Mouse (Mus musculus) CH12.LX (cell line): ENCODE measurements around the gene AF366264. TPM values are rescaled to one million over a fixed set of nuclear protein-coding genes. Genes with fewer than 3 reads are reported as not detected.

Experiments used
- DNase-seq: peaks from one replicate; pipeline ENCODE4 v3.0.0-alpha.2; 2013; ENCODE audit errors: extremely low read depth
- H3K27ac ChIP-seq: 2 replicates; pipeline ENCODE4 v1.5.1; 2012; ENCODE audit warnings: low read depth, mild to moderate bottlenecking, control low read depth, moderate library complexity; ENCODE audit not compliant: insufficient read depth
- H3K27me3 ChIP-seq: replicated peaks from 2 replicates; pipeline ENCODE3; 2012; ENCODE audit warnings: inconsistent platforms
- H3K36me3 ChIP-seq, 2 experiments: replicated peaks in 1 of 2; 2 replicates each; pipeline versions ENCODE3 to v1.6.1; 2012; ENCODE audit warnings: inconsistent platforms in 1 of 2, low read length in 1 of 2, mild to moderate bottlenecking in 1 of 2, mixed read lengths in 1 of 2, moderate library complexity in 1 of 2; ENCODE audit not compliant: control insufficient read depth in 1 of 2, insufficient read depth in 1 of 2
- H3K4me1 ChIP-seq, 2 experiments: 2 replicates each; pipeline ENCODE4 v1.6.1; 2012; ENCODE audit warnings: inconsistent platforms in 1 of 2, moderate library complexity in 1 of 2; ENCODE audit not compliant: insufficient read depth in 2 of 2, control insufficient read depth in 1 of 2
- H3K4me2 ChIP-seq: 2 replicates; pipeline ENCODE4 v1.6.1; 2012; ENCODE audit warnings: low read depth, mild to moderate bottlenecking, control low read depth; ENCODE audit not compliant: poor library complexity, insufficient read depth, severe bottlenecking
- H3K4me3 ChIP-seq, 3 experiments: fragments of 150-350 bp in 1 of 3; sonication (generic) in 1 of 3; replicated peaks in 1 of 3; 2 replicates each; pipeline versions ENCODE3 to v1.5.1; 2011 to 2012; ENCODE audit warnings: low read depth in 2 of 3, low read length in 2 of 3, mild to moderate bottlenecking in 2 of 3, moderate library complexity in 2 of 3, control low read depth in 1 of 3, improper control_type of control experiment in 1 of 3, inconsistent platforms in 1 of 3, mixed read lengths in 1 of 3; ENCODE audit not compliant: poor library complexity in 1 of 3
- H3K79me2 ChIP-seq: replicated peaks from 2 replicates; pipeline ENCODE4 v1.6.1; 2012; ENCODE audit warnings: mild to moderate bottlenecking, moderate library complexity; ENCODE audit not compliant: control insufficient read depth, poor library complexity, insufficient read depth, severe bottlenecking; ENCODE audit errors: extremely low read depth
- H3K9ac ChIP-seq: 2 replicates; pipeline ENCODE4 v1.6.1; 2012; ENCODE audit warnings: low read depth, mild to moderate bottlenecking, control low read depth, moderate library complexity; ENCODE audit not compliant: insufficient read depth
- H3K9me3 ChIP-seq: replicated peaks from 2 replicates; pipeline ENCODE3; 2012; ENCODE audit warnings: low read length, inconsistent platforms, mixed read lengths
- CHD1 ChIP-seq: IDR thresholded peaks from 2 replicates; pipeline ENCODE4 v1.6.1; 2012; ENCODE audit warnings: low read depth, low read length, improper control_type of control experiment, inconsistent platforms
- CHD2 ChIP-seq: IDR thresholded peaks from 2 replicates; pipeline ENCODE4 v1.6.1; 2011; ENCODE audit warnings: low read length, improper control_type of control experiment
- CTCF ChIP-seq, 2 experiments: IDR thresholded peaks in 1 of 2; conservative IDR thresholded peaks in 1 of 2; 2 replicates each; pipeline ENCODE4 v1.5.1; 2011 to 2012; ENCODE audit warnings: low read depth in 2 of 2, low read length in 2 of 2, improper control_type of control experiment in 1 of 2, inconsistent platforms in 1 of 2, mild to moderate bottlenecking in 1 of 2, moderate library complexity in 1 of 2
- E2F4 ChIP-seq: IDR thresholded peaks from 2 replicates; pipeline ENCODE4 v1.6.1; 2011; ENCODE audit warnings: low read depth, low read length, improper control_type of control experiment; ENCODE audit not compliant: insufficient replicate concordance
- ELF1 ChIP-seq: IDR thresholded peaks from 2 replicates; pipeline ENCODE4 v1.6.1; 2014; ENCODE audit warnings: low read depth, mild to moderate bottlenecking, inconsistent platforms, low read length, improper control_type of control experiment
- IRF4 ChIP-seq: IDR thresholded peaks from 2 replicates; pipeline ENCODE4 v1.6.1; 2014; ENCODE audit warnings: low read depth, mild to moderate bottlenecking, inconsistent platforms, low read length, improper control_type of control experiment
- JUN ChIP-seq: IDR thresholded peaks from 2 replicates; pipeline ENCODE4 v1.6.1; 2011; ENCODE audit warnings: low read depth, mild to moderate bottlenecking, low read length, improper control_type of control experiment, moderate library complexity; ENCODE audit not compliant: insufficient read depth
- MAFK ChIP-seq: IDR thresholded peaks from 2 replicates; pipeline ENCODE4 v1.6.1; 2011; ENCODE audit warnings: low read length, improper control_type of control experiment; ENCODE audit not compliant: insufficient replicate concordance
- MEF2A ChIP-seq: IDR thresholded peaks from 2 replicates; pipeline ENCODE4 v1.6.1; 2014; ENCODE audit warnings: low read depth, mild to moderate bottlenecking, inconsistent platforms, low read length, improper control_type of control experiment, borderline replicate concordance
- MXI1 ChIP-seq: IDR thresholded peaks from 2 replicates; pipeline ENCODE4 v1.6.1; 2011; ENCODE audit warnings: mild to moderate bottlenecking, low read depth, low read length, improper control_type of control experiment
- MYC ChIP-seq: IDR thresholded peaks from 2 replicates; pipeline ENCODE4 v1.6.1; 2011; ENCODE audit warnings: low read depth, mild to moderate bottlenecking, improper control_type of control experiment, low read length
- NRF1 ChIP-seq: IDR thresholded peaks from 2 replicates; pipeline ENCODE4 v1.6.1; 2014; ENCODE audit warnings: low read depth, mild to moderate bottlenecking, inconsistent platforms, low read length, improper control_type of control experiment, moderate library complexity
- POLR2A ChIP-seq: IDR thresholded peaks from 2 replicates; pipeline ENCODE4 v1.6.1; 2011; ENCODE audit warnings: low read depth, mild to moderate bottlenecking, improper control_type of control experiment, low read length
- POLR2AphosphoS2 ChIP-seq: IDR thresholded peaks from 2 replicates; pipeline ENCODE4 v1.6.1; 2011; ENCODE audit warnings: low read depth, low read length, improper control_type of control experiment
- RCOR1 ChIP-seq: conservative IDR thresholded peaks from 2 replicates; pipeline ENCODE4 v1.6.1; 2012; ENCODE audit warnings: low read depth, mild to moderate bottlenecking, inconsistent platforms, low read length, improper control_type of control experiment
- SIN3A ChIP-seq: IDR thresholded peaks from 2 replicates; pipeline ENCODE4 v1.6.1; 2012; ENCODE audit warnings: low read length, improper control_type of control experiment, inconsistent platforms
- TBP ChIP-seq: conservative IDR thresholded peaks from 2 replicates; pipeline ENCODE4 v1.6.1; 2011; ENCODE audit warnings: low read depth, low read length, improper control_type of control experiment
- TCF12 ChIP-seq: IDR thresholded peaks from 2 replicates; pipeline ENCODE4 v1.6.1; 2014; ENCODE audit warnings: low read depth, mild to moderate bottlenecking, inconsistent platforms, low read length, improper control_type of control experiment
- UBTF ChIP-seq: IDR thresholded peaks from 2 replicates; pipeline ENCODE4 v1.6.1; 2012; ENCODE audit warnings: low read depth, mild to moderate bottlenecking, inconsistent platforms, low read length, improper control_type of control experiment, moderate library complexity
- USF1 ChIP-seq: IDR thresholded peaks from 2 replicates; pipeline ENCODE4 v1.6.1; 2014; ENCODE audit warnings: low read depth, mild to moderate bottlenecking, inconsistent platforms, low read length, improper control_type of control experiment
- ZC3H11A ChIP-seq: IDR thresholded peaks from 2 replicates; pipeline ENCODE4 v1.6.1; 2012; ENCODE audit warnings: low read depth, mild to moderate bottlenecking, inconsistent platforms, low read length, improper control_type of control experiment
- ZKSCAN1 ChIP-seq: IDR thresholded peaks from 2 replicates; pipeline ENCODE4 v1.6.1; 2012; ENCODE audit warnings: low read depth, inconsistent platforms, low read length, improper control_type of control experiment, borderline replicate concordance
- ZMIZ1 ChIP-seq: IDR thresholded peaks from 2 replicates; pipeline ENCODE4 v1.6.1; 2012; ENCODE audit warnings: low read depth, mild to moderate bottlenecking, inconsistent platforms, low read length, improper control_type of control experiment
- ZNF384 ChIP-seq: IDR thresholded peaks from 2 replicates; pipeline ENCODE4 v1.6.1; 2012; ENCODE audit warnings: low read depth, low read length, improper control_type of control experiment, inconsistent platforms
- dilution Hi-C: fragments of 300-500 bp; cut with MboI; formaldehyde crosslinking; loops from 2 replicates; pipeline ENCODE4 v1.14.3; 2020; ENCODE audit warnings: low sequenced_read_pairs; ENCODE audit not compliant: extremely low pct_unique_long_range_greater_than_20kb, extremely low pct_ligation_motif_present
- in situ Hi-C: fragments of 300-500 bp; cut with MboI; formaldehyde crosslinking; loops from 3 replicates; pipeline ENCODE4 v1.14.3; 2019; ENCODE audit warnings: low sequenced_read_pairs, low pct_ligation_motif_present, low pct_unique_long_range_greater_than_20kb, mixed read lengths
- polyA plus RNA-seq: library from polyadenylated mRNA; unstranded; fragments of >175 nt; gene quantifications from 2 replicates; pipeline ENCODE4 v1.2.1, GENCODE M21; 2012; ENCODE audit warnings: low read depth; ENCODE audit not compliant: insufficient read length
- total RNA-seq, 2 experiments: library from RNA; depleted of rRNA; stranded (reverse); fragments of 300-350 nt in 1 of 2; fragments of >200 nt in 1 of 2; gene quantifications; 2 replicates each; pipeline ENCODE4 v1.2.3; 2012 to 2014

Gene AF366264
- total and polyA plus RNA-seq, 3 experiments = not detected

- Histone ChIP-seq H3K27me3 (no peaks in the 10 kb centered on the region), H3K9me3 (no peaks in the 10 kb centered on the region), H3K9ac (no peak overlapping the region), H3K4me2 (no peak overlapping the region), H3K4me3 (no peak overlapping the region), H3K27ac (no peak overlapping the region), H3K79me2 (0 out of 2 replicates have a peak, but pooled peaks cover 2% of the 10 kb centered on the region), H3K36me3 (peaks cover 48 to 81% of the 10 kb centered on the region in 2 experiments), H3K4me1 (no peaks in the 10 kb centered on the region)
- in situ Hi-C loops (no loop called here), dilution Hi-C loops (no loop called here)
- no peak for TF ChIP-seq SIN3A
- no peak for TF ChIP-seq MEF2A
- no peak for TF ChIP-seq IRF4
- no peak for TF ChIP-seq ZNF384
- no peak for TF ChIP-seq ZKSCAN1
- TF ChIP-seq POLR2AphosphoS2 = no peak
- no peak for TF ChIP-seq UBTF
- TF ChIP-seq MXI1 = no peak
- no peak for TF ChIP-seq E2F4
- no peak for TF ChIP-seq MYC
- no peak for TF ChIP-seq TBP
- TF ChIP-seq CHD1 = no peak
- TF ChIP-seq CHD2 = no peak
- no peak for TF ChIP-seq TCF12
- no peak for TF ChIP-seq NRF1
- no peak for TF ChIP-seq USF1
- no peak for TF ChIP-seq POLR2A
- TF ChIP-seq ZC3H11A = no peak
- DNase-seq = no peak
Measured at GRCm38 (mm10) chr8:13793097-13793745, 45.0 kb downstream of the AF366264 start.

- Histone ChIP-seq H3K4me1 (peaks cover 2 to 12% of the 10 kb centered on the region in 2 experiments; a peak in 3 of 4 replicates), H3K4me3 (no peak overlapping the region), H3K4me2 (no peak overlapping the region), H3K27ac (no peak overlapping the region), H3K9me3 (no peaks in the 10 kb centered on the region), H3K79me2 (peaks cover 2% of the 10 kb centered on the region; the same call in 1 of the 2 replicates), H3K9ac (no peak overlapping the region), H3K36me3 (peaks cover 25 to 56% of the 10 kb centered on the region in 2 experiments), H3K27me3 (no peaks in the 10 kb centered on the region)
- no peak for DNase-seq
- in situ Hi-C loops (loop anchor here (10.0 kb wide), 1 partner anchor 95 kb away; no protein-coding TSS in a partner anchor), dilution Hi-C loops (no loop called here)
- no peak for TF ChIP-seq ZKSCAN1
- TF ChIP-seq ZNF384 = no peak
- TF ChIP-seq CTCF (conservative IDR thresholded peaks at IDR 0.05 in 1 of 2, IDR thresholded peaks at IDR 0.05 in 1 of 2; ENCODE audit: low read depth in 2 of 2, low read length in 2 of 2) = no peak
- TF ChIP-seq MAFK = no peak
- no peak for TF ChIP-seq JUN
- TF ChIP-seq ZMIZ1 = no peak
- no peak for TF ChIP-seq ELF1
- no peak for TF ChIP-seq RCOR1
- TF ChIP-seq CHD1 = no peak
- TF ChIP-seq IRF4 = no peak
Measured at GRCm38 (mm10) chr8:13789606-13790005, 48.6 kb downstream of the AF366264 start.
